Mouse (Mus musculus): Measurements from ENCODE around the gene Ccdc175.

DNA sequence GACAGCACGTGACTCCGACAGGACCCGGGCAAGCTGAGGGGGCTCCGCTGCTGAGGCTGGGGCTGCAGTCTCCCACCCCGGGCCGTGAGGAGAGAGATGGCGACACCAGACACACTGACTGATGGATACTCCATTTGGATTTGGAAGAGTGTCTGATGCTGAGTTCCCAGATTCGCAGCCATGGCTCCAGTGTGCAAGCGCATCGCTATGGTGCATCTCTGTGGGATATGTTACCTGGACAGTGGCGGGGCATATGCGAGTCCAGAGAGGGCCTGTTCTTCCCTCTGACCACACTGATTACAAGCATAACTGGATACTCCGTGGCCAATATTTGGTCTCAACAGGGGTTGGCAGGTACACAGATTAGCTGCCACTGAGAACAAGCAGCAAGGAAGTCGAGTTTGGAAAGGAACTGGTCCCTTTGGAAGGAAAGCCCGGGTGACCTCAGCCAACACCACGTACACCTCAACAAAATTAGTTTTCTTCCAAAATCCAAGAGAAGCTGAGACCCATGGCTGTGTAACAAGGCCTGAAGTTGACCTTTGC lies 38.8 kb upstream of the Ccdc175 start:
- TF ChIP-seq CTCF (IDR thresholded peaks at IDR 0.05; ENCODE audit: insufficient read depth, low read depth, low read length) (no peak), POLR2A (IDR thresholded peaks at IDR 0.05; ENCODE audit: insufficient read depth, low read depth, low read length) (no peak)

Measured in olfactory bulb, adult 2 months (tissue).